Mouse (Mus musculus) limb, embryonic 14.5 days (tissue): Measurements from ENCODE around the gene Ryr1. TPM values are rescaled to one million over a fixed set of nuclear protein-coding genes. Genes with fewer than 3 reads are reported as not detected.
A peak's percentile ranks its signal among the peaks of the same experiment; 100 is the strongest.
"Not testable (repeated sequence)": the region's sequence is repeated elsewhere in the genome, so short reads cannot be mapped to it uniquely, and the experiment has no call there.

ENCODE experiments used
- ATAC-seq: fragments of 200-750 bp; cut with Nextera tagmentation; 2 replicates; pipeline ENCODE4 v1.8.0; 2017; ENCODE audit warnings: low read depth, moderate number of reproducible peaks, moderate TSS enrichment; ENCODE audit not compliant: low FRiP score
- DNase-seq: peaks from one replicate; pipeline ENCODE4 v3.0.0-alpha.2; 2015; ENCODE audit warnings: low spot score
- H3K27ac ChIP-seq: fragments of 300-500 bp; sonication (generic); replicated peaks from 2 replicates; pipeline ENCODE4 v1.5.1; 2014; ENCODE audit warnings: low read depth, mild to moderate bottlenecking, low read length, moderate library complexity, mixed read lengths
- H3K27me3 ChIP-seq: fragments of 300-500 bp; sonication (generic); 2 replicates; pipeline ENCODE4 v1.6.1; 2014; ENCODE audit warnings: low read length, mixed read lengths; ENCODE audit not compliant: control insufficient read depth, insufficient read depth
- H3K36me3 ChIP-seq: fragments of 300-500 bp; sonication (generic); 2 replicates; pipeline ENCODE4 v1.6.1; 2014; ENCODE audit warnings: mild to moderate bottlenecking, low read length, moderate library complexity, mixed read lengths; ENCODE audit not compliant: control insufficient read depth, insufficient read depth
- H3K4me1 ChIP-seq: fragments of 300-500 bp; sonication (generic); 2 replicates; pipeline ENCODE4 v1.6.1; 2014; ENCODE audit warnings: antibody characterized with exemption, low read length, mixed read lengths; ENCODE audit not compliant: control insufficient read depth, insufficient read depth
- H3K4me2 ChIP-seq: fragments of 300-500 bp; sonication (generic); replicated peaks from 2 replicates; pipeline ENCODE4 v1.6.1; 2014; ENCODE audit warnings: low read depth, mild to moderate bottlenecking, low read length, moderate library complexity; ENCODE audit not compliant: severe bottlenecking
- H3K4me3 ChIP-seq: fragments of 300-500 bp; sonication (generic); replicated peaks from 2 replicates; pipeline ENCODE4 v1.5.1; 2014; ENCODE audit warnings: low read length
- H3K9ac ChIP-seq: fragments of 300-500 bp; sonication (generic); 2 replicates; pipeline ENCODE4 v1.6.1; 2014; ENCODE audit warnings: mild to moderate bottlenecking, low read depth, low read length, moderate library complexity; ENCODE audit not compliant: severe bottlenecking
- H3K9me3 ChIP-seq: fragments of 300-500 bp; sonication (generic); 2 replicates; pipeline ENCODE4 v1.6.1; 2016; ENCODE audit warnings: low read length; ENCODE audit not compliant: control insufficient read depth
- POLR2A ChIP-seq: fragments of 200-500 bp; IDR thresholded peaks from 2 replicates; pipeline ENCODE4 v1.8.0; 2012; ENCODE audit warnings: inconsistent platforms, mild to moderate bottlenecking, moderate library complexity, borderline replicate concordance; ENCODE audit not compliant: insufficient read depth, insufficient read length; ENCODE audit errors: extremely low read depth
- WGBS: fragments of 180-500 bp; shearing (Covaris S2); extraction: QIAGEN DNeasy Blood & Tissue Kit; methylation state at CpG from one replicate; pipeline ENCODE4 v1.1.7; 2014; 5-methylcytosine and 5-hydroxymethylcytosine counted together
- polyA plus RNA-seq, 2 experiments: library from polyadenylated mRNA; depleted of rRNA in 1 of 2; stranded (reverse) in 1 of 2; unstranded in 1 of 2; fragments of >200 nt; fragmentation: Nextera tagmentation in 1 of 2; extraction: Ambion mirVana in 1 of 2; gene quantifications; 2 replicates each; pipeline versions ENCODE4 v1.2.1 to v1.2.3; 2012 to 2014

Ryr1 gene
- polyA plus RNA-seq, 2 experiments, result 7.7 to 26.5 TPM

- peaks cover 48% of the 10 kb centered on the region for H3K36me3 ChIP-seq
- WGBS, result 73% methylated on average over 12 of the region's 12 CpGs
- DNase-seq (no peak), ATAC-seq (0 out of 2 replicates have a peak, but pooled peaks have one; percentile 15)
- H3K27me3 ChIP-seq, result no peaks in the 10 kb centered on the region
- no peaks in the 10 kb centered on the region for H3K4me1 ChIP-seq
- no peak overlapping the region for H3K9ac ChIP-seq
- no peak overlapping the region for H3K27ac ChIP-seq
- H3K9me3 ChIP-seq, result no peaks in the 10 kb centered on the region
- no peak overlapping the region for H3K4me2 ChIP-seq
- no peak for TF ChIP-seq POLR2A
- no peak overlapping the region for H3K4me3 ChIP-seq
These were observed 155.1 kb downstream of the Ryr1 start for GRCm38 (mm10) chr7:28969672-28970394.

DNA sequence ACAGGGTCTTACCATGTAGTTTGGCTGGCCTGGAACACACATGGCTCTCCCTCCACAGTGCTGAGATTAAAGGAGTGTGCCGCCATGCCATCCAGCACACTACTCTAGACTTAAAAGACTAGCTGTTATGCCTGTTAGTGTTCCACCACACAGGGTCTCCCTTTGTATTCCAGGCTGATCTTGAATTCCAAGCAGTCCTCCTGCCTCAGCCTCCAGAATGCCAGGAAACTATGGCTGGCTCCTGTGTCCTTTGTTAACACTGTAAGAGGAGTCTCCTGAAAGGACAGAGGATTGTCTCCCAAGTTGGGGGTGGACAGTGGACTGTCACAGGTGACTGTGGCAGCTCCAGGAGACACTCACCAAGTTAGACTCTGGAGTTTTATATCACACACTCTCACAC, 155.7 kb downstream of the Ryr1 start:
- no peaks in the 10 kb centered on the region for H3K4me1 ChIP-seq
- H3K9me3 ChIP-seq, result no peaks in the 10 kb centered on the region
- ATAC-seq, result no peak
- no peaks in the 10 kb centered on the region for H3K27me3 ChIP-seq
- H3K9ac ChIP-seq, result no peak overlapping the region
- H3K27ac ChIP-seq, result no peak overlapping the region
- no peak for TF ChIP-seq POLR2A
- no peak for DNase-seq
- H3K36me3 ChIP-seq, result peaks cover 42% of the 10 kb centered on the region
- no peak overlapping the region for H3K4me2 ChIP-seq
- WGBS, result 88% methylated on average over 1 of the region's 1 CpGs
- H3K4me3 ChIP-seq, result no peak overlapping the region

GRCm38 (mm10) chr7:28968120-28968519, 156.9 kb downstream of the Ryr1 start:
- H3K9ac ChIP-seq, H3K4me1 ChIP-seq, H3K4me3 ChIP-seq, DNase-seq, H3K27ac ChIP-seq, H3K9me3 ChIP-seq, H3K27me3 ChIP-seq, ATAC-seq, H3K4me2 ChIP-seq: not testable (repeated sequence)
- WGBS, result 94% methylated on average over 8 of the region's 8 CpGs
- H3K36me3 ChIP-seq, result peaks cover 31% of the 10 kb centered on the region

- no peak overlapping the region for H3K4me3 ChIP-seq
- H3K9ac ChIP-seq, result no peak overlapping the region
- no peak for DNase-seq
- no peak for TF ChIP-seq POLR2A
- WGBS, result 70% methylated on average over 4 of the region's 4 CpGs
- H3K27me3 ChIP-seq, result no peaks in the 10 kb centered on the region
- H3K9me3 ChIP-seq, result no peaks in the 10 kb centered on the region
- H3K4me2 ChIP-seq, result no peak overlapping the region
- ATAC-seq, result no peak
- H3K27ac ChIP-seq, result no peak overlapping the region
- peaks cover 25% of the 10 kb centered on the region for H3K36me3 ChIP-seq
- peaks cover 6% of the 10 kb centered on the region for H3K4me1 ChIP-seq
These were observed 158.1 kb downstream of the Ryr1 start for GRCm38 (mm10) chr7:28966751-28967505.

GRCm38 (mm10) chr7:28966181-28966580, 158.8 kb downstream of the Ryr1 start:
- TF ChIP-seq POLR2A, result no peak
- Histone ChIP-seq H3K4me1 (peaks cover 7% of the 10 kb centered on the region), H3K27me3 (no peaks in the 10 kb centered on the region), H3K9ac (no peak overlapping the region), H3K4me3 (no peak overlapping the region), H3K9me3 (no peaks in the 10 kb centered on the region), H3K4me2 (no peak overlapping the region), H3K36me3 (peaks cover 18% of the 10 kb centered on the region), H3K27ac (no peak overlapping the region)
- DNase-seq (no peak), ATAC-seq (no peak)
- WGBS, result 54% methylated on average over 4 of the region's 5 CpGs
